Mouse (Mus musculus): ENCODE measurements at regions not wholly inside any gene's neighbourhood (a gene's known extent, or its start where the extent isn't known, plus 50 kb on each side); places are given as distances from the start of the nearest gene placed in this dataset.

GRCm38 (mm10) chr4:10079565-10080169, 794.6 kb upstream of the 2610301B20Rik start:
- TF ChIP-seq POLR2A (IDR thresholded peaks at IDR 0.05; ENCODE audit: borderline replicate concordance, insufficient read depth, low read length) (no peak), CTCF (IDR thresholded peaks at IDR 0.05; ENCODE audit: borderline replicate concordance, insufficient read depth, low read depth, low read length) (no peak)

All from cerebellum, adult 2 months (tissue).